Mouse (Mus musculus) adrenal gland, adult 8-10 months (tissue): ENCODE data around the gene Sh3pxd2a. TPM values are rescaled to one million over a fixed set of nuclear protein-coding genes. Genes with fewer than 3 reads are reported as not detected.

Experiments used
- DNase-seq: peaks from one replicate; pipeline ENCODE4 v3.0.0; 2022
- total RNA-seq, 4 experiments: library from RNA; stranded (reverse); gene quantifications; 2 replicates each; pipeline ENCODE4 v1.2.4; 2022

Sh3pxd2a gene
- total RNA-seq, 4 experiments from 2014 or later, result 26.9 to 54.9 (median 36.4) TPM

- DNase-seq, result no peak
Observed at GRCm38 (mm10) chr19:47330743-47331227, 133.4 kb downstream of the Sh3pxd2a start.

- DNase-seq, result no peak
Observed at GRCm38 (mm10) chr19:47329102-47329501, 135.1 kb downstream of the Sh3pxd2a start.

GRCm38 (mm10) chr19:47327896-47328882 lies 136.0 kb downstream of the Sh3pxd2a start:
- no peak for DNase-seq

GRCm38 (mm10) chr19:47325881-47326280 lies 138.3 kb downstream of the Sh3pxd2a start:
- DNase-seq, result no peak

GRCm38 (mm10) chr19:47323096-47323849 lies 140.9 kb downstream of the Sh3pxd2a start:
- DNase-seq, result no peak

- no peak for DNase-seq
Observed at GRCm38 (mm10) chr19:47320331-47320668, 143.9 kb downstream of the Sh3pxd2a start.

GRCm38 (mm10) chr19:47319521-47320330 lies 144.5 kb downstream of the Sh3pxd2a start:
- no peak for DNase-seq

- no peak for DNase-seq
Observed at GRCm38 (mm10) chr19:47319061-47319460, 145.1 kb downstream of the Sh3pxd2a start.

GRCm38 (mm10) chr19:47317063-47317938 lies 146.9 kb downstream of the Sh3pxd2a start:
- no peak for DNase-seq

GRCm38 (mm10) chr19:47316288-47317062 lies 147.7 kb downstream of the Sh3pxd2a start:
- DNase-seq, result no peak

GRCm38 (mm10) chr19:47315917-47316265 lies 148.3 kb downstream of the Sh3pxd2a start:
- DNase-seq, result no peak

GRCm38 (mm10) chr19:47315091-47315916 lies 148.9 kb downstream of the Sh3pxd2a start:
- DNase-seq, result no peak

- peak; percentile 61 for DNase-seq
Observed at GRCm38 (mm10) chr19:47314076-47314941, 149.9 kb downstream of the Sh3pxd2a start.

GRCm38 (mm10) chr19:47313387-47314075 lies 150.7 kb downstream of the Sh3pxd2a start:
- DNase-seq, result no peak

- DNase-seq, result no peak
Observed at GRCm38 (mm10) chr19:47311162-47311561, 153.0 kb downstream of the Sh3pxd2a start.

- DNase-seq, result no peak
Observed at GRCm38 (mm10) chr19:47309824-47310223, 154.4 kb downstream of the Sh3pxd2a start.

GRCm38 (mm10) chr19:47306917-47307315 lies 157.3 kb downstream of the Sh3pxd2a start:
- DNase-seq, result no peak
